Mouse (Mus musculus) E14TG2a.4 (cell line): ENCODE measurements around the gene E430018J23Rik.

Source experiments
- CTCF ChIP-seq: conservative IDR thresholded peaks from 2 replicates; pipeline ENCODE4 v1.5.1; 2014; ENCODE audit warnings: low read length
- NANOG ChIP-seq: IDR thresholded peaks from 2 replicates; pipeline ENCODE4 v1.6.1; 2014; ENCODE audit warnings: borderline replicate concordance, low read length, mixed read lengths

DNA sequence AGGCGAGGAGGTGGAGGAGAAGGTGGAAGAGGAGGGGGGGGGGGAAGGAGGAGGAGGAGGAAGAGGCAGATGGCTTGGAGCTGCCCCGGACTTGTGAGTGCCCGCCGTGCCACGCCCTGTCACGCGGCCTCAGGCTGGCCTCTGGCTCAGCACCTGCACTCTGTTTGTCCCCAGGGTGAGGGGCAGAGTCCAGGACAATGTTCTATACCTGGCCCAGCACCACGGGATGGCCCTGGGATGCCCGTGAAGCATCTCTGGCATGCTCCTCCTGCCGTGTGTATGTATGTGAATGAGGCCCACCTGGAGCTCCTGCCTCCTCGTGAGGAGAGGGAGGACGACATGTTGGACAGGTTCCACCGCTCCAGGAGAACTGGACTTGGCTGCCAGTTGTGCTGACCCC is 32.0 kb downstream of the E430018J23Rik start:
- TF ChIP-seq CTCF (no peak), NANOG (no peak)
